Mouse (Mus musculus): ENCODE data around the gene Mrgpra9. TPM values are rescaled to one million over a fixed set of nuclear protein-coding genes. Genes with fewer than 3 reads are reported as not detected.
"Not testable (repeated sequence)": the region's sequence is repeated elsewhere in the genome, so short reads cannot be mapped to it uniquely, and the experiment has no call there.

The Mrgpra9 gene
- not detected in 2 replicates for total RNA-seq (2015; ENCODE audit: low replicate concordance)
- total RNA-seq (2017; ENCODE audit: low replicate concordance) = not detected in 2 replicates

- no peak for ATAC-seq (replicated peaks; ENCODE audit: low FRiP score, poor library complexity, severe bottlenecking)
Observed at GRCm38 (mm10) chr7:47252770-47253169, at the start of gene Mrgpra9. Gene Mrgpra9, minus strand, starts transcription at chr7:47252848.

GRCm38 (mm10) chr7:47299612-47300011 is 47.0 kb upstream of the Mrgpra9 start:
- not testable (repeated sequence) for ATAC-seq (replicated peaks; ENCODE audit: low FRiP score, poor library complexity, severe bottlenecking)

DNA sequence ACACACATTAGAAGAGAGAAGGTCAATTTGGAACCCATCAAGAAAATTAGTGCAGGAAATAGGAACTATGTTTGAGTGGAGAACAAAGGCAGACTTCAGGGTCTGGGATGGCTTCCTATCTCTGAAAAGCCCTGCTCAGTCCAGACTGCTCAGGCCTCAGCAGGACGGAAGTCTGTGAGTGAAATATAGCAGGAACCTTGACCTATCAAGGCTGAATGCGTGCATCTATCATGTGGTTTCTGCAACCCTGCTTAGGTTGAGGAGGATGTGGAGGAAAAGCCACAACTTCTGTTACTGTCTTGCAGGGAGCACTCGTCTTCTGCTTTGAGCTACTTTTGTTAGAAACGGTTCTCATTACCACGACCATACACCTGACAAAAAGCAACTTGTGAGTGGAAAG is 18.9 kb upstream of the Mrgpra9 start:
- not testable (repeated sequence) for ATAC-seq (replicated peaks; ENCODE audit: low FRiP score, poor library complexity, severe bottlenecking)

DNA sequence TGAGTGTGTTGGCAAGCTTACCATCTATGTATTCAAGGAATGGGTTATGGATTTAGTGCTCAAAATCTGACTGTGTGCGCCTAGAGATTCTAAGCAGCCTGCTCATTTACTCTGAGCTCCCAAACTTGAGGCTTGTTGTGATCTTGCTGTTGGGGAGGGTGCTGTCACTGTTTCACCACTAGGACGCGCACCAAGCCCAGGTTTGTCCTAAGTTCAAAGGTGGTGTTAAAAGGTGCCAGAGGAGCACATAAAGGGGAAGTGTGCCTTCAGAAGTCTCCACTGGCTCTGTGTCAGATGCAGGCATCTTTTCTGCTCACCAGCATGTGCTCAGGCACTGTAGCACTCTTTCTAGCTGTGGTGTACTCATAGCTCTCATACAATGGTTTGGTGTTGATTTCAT is 8.0 kb downstream of the Mrgpra9 start:
- ATAC-seq (replicated peaks; ENCODE audit: low FRiP score, poor library complexity, severe bottlenecking) = no peak

- ATAC-seq (replicated peaks; ENCODE audit: low FRiP score, poor library complexity, severe bottlenecking) = no peak
Observed at GRCm38 (mm10) chr7:47204830-47205229, 47.8 kb downstream of the Mrgpra9 start, which contains the start of gene Mrgpra6. Gene Mrgpra6, minus strand, starts transcription at chr7:47204920.

GRCm38 (mm10) chr7:47195271-47195670 is 57.4 kb downstream of the Mrgpra9 start:
- ATAC-seq (replicated peaks; ENCODE audit: low FRiP score, poor library complexity, severe bottlenecking) = no peak

Other genes with a start within 250 kb of the Mrgpra9 start
- gene Spty2d1, start 244.4 kb downstream of the Mrgpra9 start, total RNA-seq (2015; ENCODE audit: low replicate concordance) = 11.9 and 17.3 TPM in 2 replicates
- 13.6 and 20.6 TPM in 2 replicates for gene Spty2d1, start 244.4 kb downstream of the Mrgpra9 start, total RNA-seq (2017; ENCODE audit: low replicate concordance)
- gene Tmem86a, start 202.2 kb downstream of the Mrgpra9 start, total RNA-seq (2015; ENCODE audit: low replicate concordance) = 3.3 and 10.0 TPM in 2 replicates
- gene Tmem86a, start 202.2 kb downstream of the Mrgpra9 start, total RNA-seq (2017; ENCODE audit: low replicate concordance) = 2.9 and 3.5 TPM in 2 replicates
- not detected in 2 replicates for gene Ptpn5, start 119.2 kb downstream of the Mrgpra9 start, total RNA-seq (2015; ENCODE audit: low replicate concordance)
- not detected in 2 replicates for gene Ptpn5, start 119.2 kb downstream of the Mrgpra9 start, total RNA-seq (2017; ENCODE audit: low replicate concordance)
- gene Mrgpra6, start 47.9 kb downstream of the Mrgpra9 start, total RNA-seq (2015; ENCODE audit: low replicate concordance) = not detected in 2 replicates
- gene Mrgpra6, start 47.9 kb downstream of the Mrgpra9 start, total RNA-seq (2017; ENCODE audit: low replicate concordance) = not detected in 2 replicates
- not detected in 2 replicates for gene Mrgpra1, start 101.4 kb upstream of the Mrgpra9 start, total RNA-seq (2015; ENCODE audit: low replicate concordance)
- not detected in 2 replicates for gene Mrgpra1, start 101.4 kb upstream of the Mrgpra9 start, total RNA-seq (2017; ENCODE audit: low replicate concordance)
- 1.9 TPM in 1 of 2 replicates, not detected in the other for gene Mrgpra2a, start 199.3 kb upstream of the Mrgpra9 start, total RNA-seq (2015; ENCODE audit: low replicate concordance)
- gene Mrgpra2a, start 199.3 kb upstream of the Mrgpra9 start, total RNA-seq (2017; ENCODE audit: low replicate concordance) = 2.0 TPM in 1 of 2 replicates, not detected in the other